Mouse (Mus musculus) hindbrain, embryonic 16.5 days (tissue): ENCODE data around the gene Eya2. TPM values are rescaled to one million over a fixed set of nuclear protein-coding genes. Genes with fewer than 3 reads are reported as not detected.

Experiments
- ATAC-seq: fragments of 200-750 bp; cut with Nextera tagmentation; 2 replicates; pipeline ENCODE4 v1.8.0; 2017; ENCODE audit warnings: moderate TSS enrichment, moderate library complexity
- H3K27ac ChIP-seq: fragments of 300-500 bp; sonication (generic); 2 replicates; pipeline ENCODE4 v1.5.1; 2014; ENCODE audit warnings: low read depth, mild to moderate bottlenecking, control low read depth, low read length, moderate library complexity
- H3K27me3 ChIP-seq: fragments of 300-500 bp; sonication (generic); replicated peaks from 2 replicates; pipeline ENCODE4 v1.6.1; 2014; ENCODE audit warnings: low read length; ENCODE audit not compliant: control insufficient read depth, insufficient read depth
- H3K36me3 ChIP-seq: fragments of 300-500 bp; sonication (generic); 2 replicates; pipeline ENCODE4 v1.6.1; 2014; ENCODE audit warnings: mild to moderate bottlenecking, low read length, moderate library complexity, mixed read lengths; ENCODE audit not compliant: control insufficient read depth, insufficient read depth
- H3K4me1 ChIP-seq: fragments of 300-500 bp; sonication (generic); 2 replicates; pipeline ENCODE4 v1.6.1; 2014; ENCODE audit warnings: low read depth, low read length; ENCODE audit not compliant: control insufficient read depth, insufficient read depth
- H3K4me2 ChIP-seq: fragments of 300-500 bp; sonication (generic); 2 replicates; pipeline ENCODE4 v1.6.1; 2014; ENCODE audit warnings: mild to moderate bottlenecking, low read length, control low read depth, moderate library complexity
- H3K4me3 ChIP-seq: fragments of 300-500 bp; sonication (generic); 2 replicates; pipeline ENCODE4 v1.5.1; 2014; ENCODE audit warnings: mild to moderate bottlenecking, low read length, control low read depth, moderate library complexity
- H3K9ac ChIP-seq: fragments of 300-500 bp; sonication (generic); 2 replicates; pipeline ENCODE4 v1.6.1; 2014; ENCODE audit warnings: low read depth, mild to moderate bottlenecking, control low read depth, low read length, moderate library complexity
- H3K9me3 ChIP-seq: fragments of 300-500 bp; sonication (generic); 2 replicates; pipeline ENCODE4 v1.6.1; 2014; ENCODE audit warnings: mild to moderate bottlenecking, low read length, moderate library complexity; ENCODE audit not compliant: control insufficient read depth
- whole genome bisulfite sequencing: fragments of 180-500 bp; shearing (Covaris S2); extraction: QIAGEN DNeasy Blood & Tissue Kit; methylation state at CpG from one replicate; pipeline ENCODE4 v1.1.7; 2014; 5-methylcytosine and 5-hydroxymethylcytosine counted together
- polyA plus RNA-seq: library from polyadenylated mRNA; unstranded; fragments of >200 nt; fragmentation: Nextera tagmentation; extraction: Ambion mirVana; gene quantifications from 2 replicates; pipeline ENCODE4 v1.2.1, GENCODE M21; 2015

The Eya2 gene
- polyA plus RNA-seq, 1 experiment from 2014 or later, result 8.1 TPM

DNA sequence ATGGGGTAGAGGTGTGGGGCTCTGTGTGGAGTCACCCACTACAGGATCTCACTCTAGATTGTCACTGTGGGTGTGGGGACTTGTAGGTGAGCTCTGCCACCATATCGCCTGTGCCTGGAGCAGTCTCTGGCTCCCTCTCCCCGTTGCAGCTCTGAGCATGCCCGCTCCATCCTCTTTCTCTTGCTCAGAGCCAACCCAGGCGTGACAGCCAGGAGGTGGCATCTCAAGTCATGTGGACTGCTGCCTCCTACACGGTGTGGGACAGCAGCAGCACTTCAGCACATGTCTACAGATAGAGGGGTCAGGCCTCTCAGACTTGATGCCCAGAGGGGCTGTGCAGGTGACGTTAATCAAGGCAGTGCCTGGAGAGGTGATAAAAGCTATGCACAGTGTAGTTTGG, 57.4 kb downstream of the Eya2 start:
- ATAC-seq, result peak; percentile 28; the same call in 1 of the 2 replicates
- H3K36me3 ChIP-seq, result no peaks in the 10 kb centered on the region
- H3K27me3 ChIP-seq, result no peaks in the 10 kb centered on the region
- no peak overlapping the region for H3K4me3 ChIP-seq
- H3K4me1 ChIP-seq, result peaks cover 15% of the 10 kb centered on the region
- H3K4me2 ChIP-seq, result no peak overlapping the region
- no peak overlapping the region for H3K27ac ChIP-seq
- H3K9me3 ChIP-seq, result no peaks in the 10 kb centered on the region
- no peak overlapping the region for H3K9ac ChIP-seq
- WGBS, result 56% methylated on average over 6 of the region's 6 CpGs

DNA sequence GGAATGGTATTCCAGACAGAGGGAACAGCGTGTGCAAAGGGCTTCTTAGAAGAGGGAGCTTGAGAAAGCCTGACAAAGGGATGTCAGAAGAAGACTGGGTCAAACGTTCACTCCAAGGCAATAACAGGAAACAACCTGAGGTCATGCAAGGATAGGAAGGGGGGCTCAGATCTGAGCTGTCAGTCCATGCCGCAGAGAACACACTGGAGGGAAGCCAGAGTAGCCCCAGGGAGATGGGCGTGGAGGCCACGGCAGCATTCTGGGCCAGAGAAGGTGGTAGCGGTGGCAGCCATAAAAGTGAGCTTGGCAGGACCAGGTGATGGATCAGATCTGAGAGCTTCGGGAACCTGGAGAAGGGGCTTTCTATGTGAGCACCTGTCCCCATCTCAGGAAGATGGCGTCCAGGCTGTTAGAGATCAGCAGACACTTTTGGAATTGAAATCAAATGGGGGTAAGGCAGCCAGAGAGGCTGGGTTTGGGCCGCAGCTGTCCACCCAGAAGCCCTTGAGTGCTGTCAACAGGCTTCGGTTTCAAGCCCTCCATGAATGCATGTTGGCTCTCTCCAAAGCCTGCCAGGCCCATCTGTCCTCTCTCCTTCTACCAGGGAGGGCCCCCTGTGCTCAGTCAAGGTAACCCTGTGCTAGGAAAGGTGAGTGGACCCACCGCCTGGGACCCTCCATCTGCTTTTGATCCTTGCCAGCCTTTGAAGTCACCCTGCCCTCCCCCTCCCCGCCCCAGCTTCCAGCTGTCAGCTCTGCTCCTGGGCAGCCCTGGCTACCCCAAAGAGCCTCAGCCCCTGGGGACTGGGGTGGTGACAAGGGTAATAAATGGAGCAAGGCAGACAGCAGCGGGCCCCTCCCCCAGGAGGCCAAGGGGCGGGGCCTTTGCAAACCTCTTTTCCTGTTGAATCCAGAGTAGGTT, 58.4 kb downstream of the Eya2 start:
- peak overlapping the region; percentile 39; the same call in 1 of the 2 replicates for H3K27ac ChIP-seq
- no peaks in the 10 kb centered on the region for H3K9me3 ChIP-seq
- ATAC-seq, result peak; percentile 27; the same call in 1 of the 2 replicates
- H3K36me3 ChIP-seq, result no peaks in the 10 kb centered on the region
- H3K9ac ChIP-seq, result peak overlapping the region; percentile 11; the same call in 1 of the 2 replicates
- H3K27me3 ChIP-seq, result no peaks in the 10 kb centered on the region
- 33% methylated on average over 14 of the region's 14 CpGs for WGBS
- H3K4me1 ChIP-seq, result peaks cover 15% of the 10 kb centered on the region
- H3K4me3 ChIP-seq, result no peak overlapping the region
- H3K4me2 ChIP-seq, result no peak overlapping the region

DNA sequence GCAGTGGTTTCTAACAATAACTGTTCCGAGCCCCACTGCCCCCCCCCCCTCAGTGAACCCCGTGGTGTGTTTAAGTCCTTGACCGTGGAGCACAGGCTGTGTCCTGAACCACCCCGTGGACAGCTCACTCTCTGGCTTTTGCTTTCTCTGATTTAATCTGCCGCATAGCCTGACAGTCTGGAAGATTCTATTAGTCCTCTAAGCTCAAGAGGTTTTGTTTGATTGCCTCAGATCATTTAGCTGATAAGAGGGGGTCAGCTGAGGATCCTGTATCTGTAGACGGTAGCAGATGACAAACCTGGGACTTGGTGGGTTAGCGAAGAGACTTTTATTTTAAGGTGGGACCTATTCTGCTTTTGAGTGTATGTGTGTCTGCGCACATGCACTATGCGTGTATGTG, 59.3 kb downstream of the Eya2 start:
- Histone ChIP-seq H3K9me3 (no peaks in the 10 kb centered on the region), H3K27me3 (no peaks in the 10 kb centered on the region), H3K36me3 (no peaks in the 10 kb centered on the region), H3K4me2 (no peak overlapping the region), H3K27ac (no peak overlapping the region), H3K4me3 (no peak overlapping the region), H3K9ac (no peak overlapping the region), H3K4me1 (peaks cover 15% of the 10 kb centered on the region)
- ATAC-seq, result no peak
- 50% methylated on average over 9 of the region's 9 CpGs for WGBS

DNA sequence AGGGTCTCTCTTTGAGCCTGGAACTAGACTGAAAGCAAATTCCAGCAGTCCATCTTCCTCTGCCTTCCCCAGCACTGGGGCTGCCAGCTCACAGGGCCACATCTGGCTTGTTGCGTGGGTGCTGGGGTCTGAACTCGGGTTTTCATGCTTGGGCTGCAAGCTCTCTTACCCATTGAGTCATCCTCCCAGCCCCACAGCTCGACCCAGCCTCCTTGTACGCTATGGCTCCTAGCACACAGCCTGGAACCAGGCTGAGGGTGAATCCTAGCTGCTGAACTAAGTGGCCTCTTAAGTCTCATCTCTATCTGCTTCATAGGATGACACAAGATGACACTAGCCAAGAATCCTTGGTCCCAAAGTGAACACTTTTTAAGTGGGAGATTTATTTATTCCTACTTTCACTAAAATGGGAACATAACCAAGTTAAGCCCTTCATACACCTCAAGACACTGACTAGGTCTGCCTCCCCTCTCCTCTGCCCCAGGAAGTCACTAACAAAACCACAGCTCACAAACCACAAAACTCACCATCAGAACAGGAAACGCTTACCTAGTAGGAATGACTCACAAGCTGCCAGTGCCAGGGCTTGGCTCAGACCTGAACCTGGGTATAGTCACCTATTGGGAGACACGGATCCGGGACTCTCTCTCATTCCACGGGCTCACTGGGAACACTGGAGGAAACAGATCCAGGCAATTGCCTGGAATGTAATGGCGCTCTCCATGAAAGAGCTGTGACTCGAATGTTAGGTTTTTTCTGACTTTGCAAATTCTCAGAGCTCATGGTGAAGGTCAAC, 60.1 kb downstream of the Eya2 start:
- WGBS, result 82% methylated on average over 10 of the region's 10 CpGs
- no peak overlapping the region for H3K27ac ChIP-seq

DNA sequence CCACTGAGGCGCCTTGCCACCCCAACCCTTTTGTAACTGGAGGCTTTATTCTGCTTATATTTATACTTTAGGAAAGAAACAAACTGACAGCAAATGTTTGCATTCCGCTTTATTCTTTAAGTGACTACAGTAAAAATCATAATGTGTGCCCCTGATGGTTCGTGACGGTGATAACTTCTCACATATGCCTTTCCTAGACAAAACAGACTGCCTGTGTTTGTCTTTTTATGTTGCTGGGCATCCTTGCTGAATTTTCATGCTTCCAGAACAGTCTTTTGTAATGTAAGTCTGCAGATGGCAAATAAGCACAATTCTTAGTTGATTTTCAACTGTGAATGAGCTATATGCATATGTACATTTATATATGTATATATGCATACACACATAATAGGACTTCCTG, 61.7 kb downstream of the Eya2 start:
- H3K36me3 ChIP-seq, result no peaks in the 10 kb centered on the region
- no peak overlapping the region for H3K4me3 ChIP-seq
- ATAC-seq, result no peak
- no peaks in the 10 kb centered on the region for H3K27me3 ChIP-seq
- H3K4me2 ChIP-seq, result no peak overlapping the region
- no peak overlapping the region for H3K27ac ChIP-seq
- H3K9me3 ChIP-seq, result no peaks in the 10 kb centered on the region
- peaks cover 15% of the 10 kb centered on the region for H3K4me1 ChIP-seq
- no peak overlapping the region for H3K9ac ChIP-seq
- WGBS, result 83% methylated on average over 4 of the region's 4 CpGs

More for the DNA sequence above, 60.1 kb downstream of the Eya2 start:
- Histone ChIP-seq H3K9ac (no peak overlapping the region), H3K27me3 (no peaks in the 10 kb centered on the region), H3K36me3 (no peaks in the 10 kb centered on the region), H3K4me1 (peaks cover 15% of the 10 kb centered on the region), H3K4me3 (no peak overlapping the region), H3K4me2 (no peak overlapping the region), H3K9me3 (no peaks in the 10 kb centered on the region)
- no peak for ATAC-seq

DNA sequence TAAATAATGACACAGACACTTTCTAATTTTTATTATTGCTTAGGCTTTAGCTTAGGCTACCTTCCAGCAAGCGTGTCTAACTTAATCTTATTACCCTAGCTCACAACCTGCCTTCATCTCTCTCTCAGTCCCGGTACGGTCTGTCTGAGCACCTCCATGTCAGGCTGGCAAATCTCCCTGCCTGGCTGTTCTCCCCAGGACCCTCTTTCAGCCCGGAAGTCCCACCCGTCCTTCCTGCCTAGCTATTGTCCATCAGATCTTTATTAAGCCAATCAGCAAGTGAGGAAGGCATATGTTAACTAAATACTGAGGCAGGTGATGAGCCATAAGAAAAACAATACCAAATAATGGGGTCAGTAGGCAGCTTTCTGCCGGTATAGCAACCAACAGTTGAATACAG, 62.1 kb downstream of the Eya2 start:
- no peak overlapping the region for H3K9ac ChIP-seq
- no peaks in the 10 kb centered on the region for H3K9me3 ChIP-seq
- H3K36me3 ChIP-seq, result no peaks in the 10 kb centered on the region
- ATAC-seq, result no peak
- no peak overlapping the region for H3K4me2 ChIP-seq
- WGBS, result 36% methylated on average over 6 of the region's 6 CpGs
- H3K27ac ChIP-seq, result 0 out of 2 replicates have a peak overlapping the region, but pooled peaks have one; percentile 39
- no peak overlapping the region for H3K4me3 ChIP-seq
- H3K27me3 ChIP-seq, result no peaks in the 10 kb centered on the region
- peaks cover 15% of the 10 kb centered on the region for H3K4me1 ChIP-seq

DNA sequence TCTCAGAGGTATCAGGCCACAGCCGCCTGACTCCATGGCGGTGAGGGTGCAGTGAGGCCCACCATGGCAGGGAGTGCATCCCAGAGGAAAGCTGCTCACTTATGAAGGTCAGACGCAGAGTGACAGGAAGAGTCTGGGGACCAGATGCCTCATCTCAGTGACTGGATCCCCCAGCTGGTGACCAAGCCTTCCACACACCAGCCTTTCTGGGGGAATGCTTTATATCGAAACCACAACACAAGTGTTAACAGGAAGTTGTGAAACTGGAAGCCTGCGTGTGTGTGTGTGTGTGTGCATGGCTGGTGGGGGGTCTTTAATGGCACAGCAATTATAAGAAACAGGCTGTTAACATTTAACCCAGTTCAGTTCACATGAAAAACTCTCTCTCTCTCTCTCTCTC, 64.7 kb downstream of the Eya2 start:
- 75% methylated on average over 5 of the region's 5 CpGs for WGBS
- ATAC-seq, result no peak
- H3K36me3 ChIP-seq, result no peaks in the 10 kb centered on the region
- H3K27me3 ChIP-seq, result no peaks in the 10 kb centered on the region
- no peaks in the 10 kb centered on the region for H3K9me3 ChIP-seq
- no peak overlapping the region for H3K27ac ChIP-seq
- no peak overlapping the region for H3K9ac ChIP-seq
- H3K4me2 ChIP-seq, result no peak overlapping the region
- no peak overlapping the region for H3K4me3 ChIP-seq
- H3K4me1 ChIP-seq, result peaks cover 4% of the 10 kb centered on the region; the same call in 1 of the 2 replicates

DNA sequence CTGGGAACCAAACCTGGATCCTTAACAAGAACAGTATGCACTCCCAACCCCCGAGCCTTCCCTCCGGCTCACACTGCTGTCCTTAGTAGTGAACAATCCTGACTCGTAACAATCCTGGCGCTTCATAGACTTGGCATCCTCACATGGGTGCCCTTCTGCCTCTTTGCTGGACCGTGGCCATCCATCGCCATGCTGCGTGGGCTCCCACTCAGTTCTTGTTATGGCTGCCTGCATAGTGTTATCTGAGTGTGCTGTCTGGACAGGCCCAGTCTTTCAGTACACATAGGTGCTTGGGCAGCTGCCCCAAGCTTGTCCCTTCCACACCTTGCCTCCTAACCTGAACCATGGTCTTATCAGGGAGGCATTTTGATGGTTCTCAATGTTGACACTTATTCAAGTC, 68.4 kb downstream of the Eya2 start:
- no peak overlapping the region for H3K4me3 ChIP-seq
- no peaks in the 10 kb centered on the region for H3K4me1 ChIP-seq
- H3K4me2 ChIP-seq, result no peak overlapping the region
- WGBS, result 82% methylated on average over 7 of the region's 7 CpGs
- H3K27me3 ChIP-seq, result no peaks in the 10 kb centered on the region
- ATAC-seq, result no peak
- no peaks in the 10 kb centered on the region for H3K36me3 ChIP-seq
- no peak overlapping the region for H3K27ac ChIP-seq
- H3K9me3 ChIP-seq, result no peaks in the 10 kb centered on the region
- H3K9ac ChIP-seq, result no peak overlapping the region

DNA sequence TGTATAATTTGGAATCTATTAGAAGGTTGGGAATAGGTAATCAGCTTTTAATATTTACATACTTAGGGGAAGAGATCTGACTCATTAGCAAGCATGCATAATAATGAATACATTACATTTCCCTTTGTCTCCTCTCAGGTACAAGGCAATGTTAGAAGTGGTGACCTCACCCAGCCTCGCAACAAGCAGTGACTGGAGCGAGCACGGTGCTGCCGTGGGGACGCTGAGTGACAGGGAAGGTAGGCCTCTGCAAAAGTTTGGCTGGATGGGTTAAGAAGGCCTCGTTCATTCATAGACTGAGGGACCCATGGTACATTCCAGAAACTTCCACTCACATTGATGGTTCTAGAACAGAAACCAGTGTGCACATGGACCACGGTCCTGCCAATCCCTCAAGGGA, 69.8 kb downstream of the Eya2 start:
- no peaks in the 10 kb centered on the region for H3K36me3 ChIP-seq
- ATAC-seq, result no peak

More for the DNA sequence above, 69.8 kb downstream of the Eya2 start:
- no peaks in the 10 kb centered on the region for H3K9me3 ChIP-seq
- 82% methylated on average over 7 of the region's 7 CpGs for WGBS
- no peaks in the 10 kb centered on the region for H3K27me3 ChIP-seq
- H3K27ac ChIP-seq, result no peak overlapping the region
- H3K4me2 ChIP-seq, result no peak overlapping the region
- no peaks in the 10 kb centered on the region for H3K4me1 ChIP-seq
- no peak overlapping the region for H3K4me3 ChIP-seq
- no peak overlapping the region for H3K9ac ChIP-seq
